Mouse (Mus musculus) c-Kit-positive CD71-positive TER-119-negative erythroid progenitor cells, embryonic 14.5 days (primary cell): ENCODE data around the gene Atp1a3.
A peak's percentile ranks its signal among the peaks of the same experiment; 100 is the strongest.

ENCODE experiments used
- DNase-seq: peaks from one replicate; pipeline ENCODE4 v3.0.0-alpha.2; 2013; ENCODE audit warnings: low read depth

Gene Atp1a3

GRCm38 (mm10) chr7:24964288-24964687 lies 41.5 kb downstream of the Atp1a3 start:
- DNase-seq: no peak

GRCm38 (mm10) chr7:24955226-24955625 lies 50.5 kb downstream of the Atp1a3 start:
- DNase-seq: no peak

GRCm38 (mm10) chr7:24954450-24954849 lies 51.3 kb downstream of the Atp1a3 start:
- no peak for DNase-seq

- DNase-seq: no peak
These were observed 51.8 kb downstream of the Atp1a3 start for GRCm38 (mm10) chr7:24953966-24954365.

GRCm38 (mm10) chr7:24949958-24950623 lies 55.7 kb downstream of the Atp1a3 start:
- peak; percentile 46 for DNase-seq

GRCm38 (mm10) chr7:24948774-24949173 lies 57.0 kb downstream of the Atp1a3 start:
- no peak for DNase-seq

GRCm38 (mm10) chr7:24947316-24948048 lies 58.3 kb downstream of the Atp1a3 start:
- no peak for DNase-seq

GRCm38 (mm10) chr7:24944257-24944950 lies 61.4 kb downstream of the Atp1a3 start, which contains the start of gene Gm4881:
Gene Gm4881 (minus strand): TSS chr7:24944494.
- no peak for DNase-seq

GRCm38 (mm10) chr7:24943641-24944040 lies 62.1 kb downstream of the Atp1a3 start:
- no peak for DNase-seq

- no peak for DNase-seq
These were observed 74.1 kb downstream of the Atp1a3 start for GRCm38 (mm10) chr7:24931651-24932050.

- DNase-seq: no peak
These were observed 75.3 kb downstream of the Atp1a3 start for GRCm38 (mm10) chr7:24930475-24930874.
